Mouse (Mus musculus) stomach, embryonic 14.5 days (tissue): ENCODE data around the gene Snap47. TPM values are rescaled to one million over a fixed set of nuclear protein-coding genes. Genes with fewer than 3 reads are reported as not detected.
A peak's percentile ranks its signal among the peaks of the same experiment; 100 is the strongest.

Experiments
- ATAC-seq: fragments of 200-750 bp; cut with Nextera tagmentation; 2 replicates; pipeline ENCODE4 v1.8.0; 2017; ENCODE audit warnings: low read depth, moderate TSS enrichment; ENCODE audit not compliant: insufficient number of reproducible peaks, insufficient read depth, low FRiP score
- H3K27ac ChIP-seq: fragments of 300-500 bp; sonication (generic); 2 replicates; pipeline ENCODE4 v1.5.1; 2014; ENCODE audit warnings: mild to moderate bottlenecking, low read length, moderate library complexity, mixed read lengths
- H3K27me3 ChIP-seq: fragments of 300-500 bp; sonication (generic); 2 replicates; pipeline ENCODE4 v1.6.1; 2014; ENCODE audit warnings: low read length, control low read depth, mixed read lengths; ENCODE audit not compliant: control insufficient read depth, insufficient read depth
- H3K36me3 ChIP-seq: fragments of 300-500 bp; sonication (generic); 2 replicates; pipeline ENCODE4 v1.6.1; 2014; ENCODE audit warnings: mild to moderate bottlenecking, control low read depth, low read length, moderate library complexity, mixed read lengths; ENCODE audit not compliant: control insufficient read depth, insufficient read depth
- H3K4me1 ChIP-seq: fragments of 300-500 bp; sonication (generic); 2 replicates; pipeline ENCODE4 v1.6.1; 2014; ENCODE audit warnings: low read length, control low read depth, mixed read lengths; ENCODE audit not compliant: control insufficient read depth, insufficient read depth
- H3K4me2 ChIP-seq: fragments of 300-500 bp; sonication (generic); replicated peaks from 2 replicates; pipeline ENCODE4 v1.6.1; 2014; ENCODE audit warnings: low read depth, low read length, control low read depth
- H3K4me3 ChIP-seq: fragments of 300-500 bp; sonication (generic); 2 replicates; pipeline ENCODE4 v1.5.1; 2014; ENCODE audit warnings: low read depth, low read length, control low read depth
- H3K9ac ChIP-seq: fragments of 300-500 bp; sonication (generic); replicated peaks from 2 replicates; pipeline ENCODE4 v1.6.1; 2014; ENCODE audit warnings: low read depth, mild to moderate bottlenecking, control low read depth, low read length, moderate library complexity, mixed read lengths
- H3K9me3 ChIP-seq: fragments of 300-500 bp; sonication (generic); 2 replicates; pipeline ENCODE4 v1.6.1; 2016; ENCODE audit warnings: low read depth, low read length, control low read depth; ENCODE audit not compliant: control insufficient read depth
- WGBS: fragments of 180-500 bp; shearing (Covaris S2); extraction: QIAGEN DNeasy Blood & Tissue Kit; methylation state at CpG from one replicate; pipeline ENCODE4 v1.1.7; 2014; 5-methylcytosine and 5-hydroxymethylcytosine counted together
- polyA plus RNA-seq: library from polyadenylated mRNA; unstranded; fragments of >200 nt; fragmentation: Nextera tagmentation; extraction: Ambion mirVana; gene quantifications from 2 replicates; pipeline ENCODE4 v1.2.1, GENCODE M21; 2014

Gene Snap47
- 113 and 116 TPM in 2 replicates for polyA plus RNA-seq

DNA sequence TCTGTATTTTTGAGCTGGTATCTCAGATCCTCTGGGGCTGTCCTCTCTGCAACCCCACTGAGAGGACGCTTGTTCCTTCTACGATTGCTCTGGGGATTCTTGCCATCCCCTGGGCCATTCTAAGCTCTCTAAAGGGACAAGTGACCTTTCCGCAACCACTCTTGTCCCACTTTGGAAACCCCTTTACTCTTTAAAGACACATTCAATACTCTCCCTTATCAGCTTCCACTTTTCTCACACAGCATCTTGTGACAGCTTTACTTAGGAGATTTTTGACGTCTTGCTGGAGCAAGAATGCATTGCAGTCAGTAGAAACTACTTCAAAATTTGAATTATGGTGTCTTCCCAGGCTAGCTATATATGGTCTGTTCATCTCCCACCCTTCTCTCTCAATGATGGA is at the start of gene Snap47:
Gene Snap47, minus strand, starts transcription at position 101 of the 400 bp plus-strand sequence.
- peaks cover 5% of the 10 kb centered on the region for H3K4me1 ChIP-seq
- no peak for ATAC-seq
- peak within 1 kb of the TSS; percentile 89 for H3K4me3 ChIP-seq
- no peaks in the 10 kb centered on the region for H3K27me3 ChIP-seq
- H3K36me3 ChIP-seq, result peaks cover 29% of the 10 kb centered on the region
- H3K9ac ChIP-seq, result peak within 1 kb of the TSS; percentile 64
- peak within 1 kb of the TSS; percentile 63 for H3K27ac ChIP-seq
- H3K9me3 ChIP-seq, result no peaks in the 10 kb centered on the region
- 77% methylated on average over 4 of the region's 4 CpGs for WGBS
- H3K4me2 ChIP-seq, result peak within 1 kb of the TSS; percentile 90

GRCm38 (mm10) chr11:59497747-59498146 is 46.8 kb upstream of the Snap47 start:
- Histone ChIP-seq H3K27me3 (no peaks in the 10 kb centered on the region), H3K4me2 (no peak overlapping the region), H3K9me3 (no peaks in the 10 kb centered on the region), H3K4me3 (no peak overlapping the region), H3K9ac (no peak overlapping the region), H3K36me3 (peaks cover 87% of the 10 kb centered on the region), H3K4me1 (no peaks in the 10 kb centered on the region), H3K27ac (no peak overlapping the region)
- WGBS, result 90% methylated on average over 7 of the region's 7 CpGs
- no peak for ATAC-seq

- ATAC-seq, result no peak
- Histone ChIP-seq H3K4me2 (no peak overlapping the region), H3K4me1 (no peaks in the 10 kb centered on the region), H3K9ac (no peak overlapping the region), H3K27me3 (no peaks in the 10 kb centered on the region), H3K4me3 (no peak overlapping the region), H3K27ac (no peak overlapping the region), H3K36me3 (peaks cover 85% of the 10 kb centered on the region), H3K9me3 (no peaks in the 10 kb centered on the region)
- WGBS, result 83% methylated on average over 6 of the region's 6 CpGs
These were observed 45.8 kb upstream of the Snap47 start for GRCm38 (mm10) chr11:59496672-59497310.

- H3K27me3 ChIP-seq, result no peaks in the 10 kb centered on the region
- no peak overlapping the region for H3K4me3 ChIP-seq
- H3K9me3 ChIP-seq, result no peaks in the 10 kb centered on the region
- WGBS, result 80% methylated on average over 8 of the region's 8 CpGs
- H3K9ac ChIP-seq, result no peak overlapping the region
- H3K36me3 ChIP-seq, result peaks cover 41% of the 10 kb centered on the region
- H3K4me2 ChIP-seq, result no peak overlapping the region
- ATAC-seq, result no peak
- H3K27ac ChIP-seq, result no peak overlapping the region
- H3K4me1 ChIP-seq, result no peaks in the 10 kb centered on the region
These were observed 35.2 kb upstream of the Snap47 start for GRCm38 (mm10) chr11:59486222-59486621.

DNA sequence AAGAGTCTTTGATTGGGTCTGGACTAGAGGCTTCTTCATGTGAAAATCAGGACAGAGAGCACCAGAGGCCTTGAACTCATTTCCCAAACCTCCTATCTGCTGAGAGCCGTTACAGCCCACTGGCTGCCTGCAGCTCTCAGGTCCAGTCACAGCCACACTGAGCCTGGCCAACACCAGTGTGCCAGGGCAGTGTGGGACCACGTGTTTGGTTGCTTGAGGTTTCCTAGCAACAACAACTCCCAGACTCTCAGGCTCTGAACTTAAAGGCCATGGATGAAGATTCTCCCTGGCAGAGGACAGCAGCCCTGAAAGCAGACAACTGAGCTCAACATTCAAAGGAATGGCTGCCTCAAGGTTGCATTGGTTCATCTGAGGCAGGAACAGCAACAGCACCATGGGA is 34.7 kb upstream of the Snap47 start:
- no peaks in the 10 kb centered on the region for H3K9me3 ChIP-seq
- H3K27ac ChIP-seq, result no peak overlapping the region
- H3K4me1 ChIP-seq, result no peaks in the 10 kb centered on the region
- H3K9ac ChIP-seq, result no peak overlapping the region
- WGBS, result 67% methylated on average over 2 of the region's 2 CpGs
- no peaks in the 10 kb centered on the region for H3K27me3 ChIP-seq
- ATAC-seq, result no peak
- no peak overlapping the region for H3K4me3 ChIP-seq
- H3K4me2 ChIP-seq, result no peak overlapping the region
- peaks cover 36% of the 10 kb centered on the region for H3K36me3 ChIP-seq

DNA sequence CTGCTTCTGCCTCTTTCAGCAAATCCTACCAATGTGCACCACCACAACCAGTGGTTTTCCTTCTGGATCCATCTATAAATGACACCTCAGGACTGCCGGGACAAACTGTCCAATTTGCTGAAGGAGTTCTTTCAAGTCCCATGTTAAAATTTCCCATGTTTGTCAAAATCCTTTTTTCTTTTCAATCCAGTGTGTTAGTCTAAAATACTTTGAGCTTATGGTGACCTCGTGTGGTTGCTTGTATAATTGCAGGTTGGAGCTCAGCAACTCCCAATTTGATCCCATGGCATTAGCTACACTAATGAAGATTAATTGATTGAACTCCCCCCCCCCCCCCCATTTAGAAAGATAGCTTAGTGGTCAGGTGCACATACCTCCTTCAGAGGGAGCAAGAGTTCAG is 32.2 kb upstream of the Snap47 start:
- no peak overlapping the region for H3K4me3 ChIP-seq
- 6% methylated on average over 2 of the region's 2 CpGs for WGBS
- H3K27me3 ChIP-seq, result no peaks in the 10 kb centered on the region
- H3K4me2 ChIP-seq, result no peak overlapping the region
- H3K9ac ChIP-seq, result no peak overlapping the region
- H3K36me3 ChIP-seq, result peaks cover 25% of the 10 kb centered on the region
- H3K4me1 ChIP-seq, result no peaks in the 10 kb centered on the region
- H3K27ac ChIP-seq, result no peak overlapping the region
- H3K9me3 ChIP-seq, result no peaks in the 10 kb centered on the region
- no peak for ATAC-seq

- no peaks in the 10 kb centered on the region for H3K4me1 ChIP-seq
- ATAC-seq, result no peak
- no peaks in the 10 kb centered on the region for H3K27me3 ChIP-seq
- no peak overlapping the region for H3K27ac ChIP-seq
- H3K9me3 ChIP-seq, result no peaks in the 10 kb centered on the region
- no peak overlapping the region for H3K4me3 ChIP-seq
- WGBS, result 68% methylated on average over 6 of the region's 6 CpGs
- H3K4me2 ChIP-seq, result no peak overlapping the region
- no peak overlapping the region for H3K9ac ChIP-seq
- no peaks in the 10 kb centered on the region for H3K36me3 ChIP-seq
These were observed 26.3 kb upstream of the Snap47 start for GRCm38 (mm10) chr11:59477240-59477639.

DNA sequence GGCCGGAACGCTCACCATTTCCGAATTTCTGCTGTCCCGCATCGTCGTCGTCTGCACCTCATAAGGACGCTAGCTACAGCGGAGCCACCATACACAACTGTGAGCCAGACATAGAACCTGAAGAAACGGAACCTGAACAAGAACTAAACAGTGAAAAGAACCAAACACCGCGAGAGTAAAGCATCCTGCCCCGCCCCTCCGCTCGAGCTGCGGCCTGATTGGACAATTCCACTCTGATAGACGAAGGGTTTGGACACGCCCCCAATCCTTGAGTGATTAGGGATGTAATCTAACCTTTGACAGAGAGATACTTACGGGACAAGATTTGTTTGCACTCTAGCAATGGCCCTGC is 21.3 kb upstream of the Snap47 start, which contains the start of gene Zfp867:
Gene Zfp867, minus strand, starts transcription at position 149 of the 352 bp plus-strand sequence.
- Histone ChIP-seq H3K36me3 (no peaks in the 10 kb centered on the region), H3K4me2 (peak within 1 kb of the TSS; percentile 81), H3K27me3 (no peaks in the 10 kb centered on the region), H3K9me3 (no peaks in the 10 kb centered on the region), H3K4me3 (peak within 1 kb of the TSS; percentile 85), H3K27ac (peak within 1 kb of the TSS; percentile 55), H3K4me1 (0 out of 2 replicates have a peak, but pooled peaks cover 7% of the 10 kb centered on the region), H3K9ac (peak within 1 kb of the TSS; percentile 84)
- ATAC-seq, result peak; percentile 87
- WGBS, result under 1% methylated on average over 19 of the region's 19 CpGs
